In genomic region chr5:37240550-37240949, GRCm38 (mm10) we compare ENCODE assay signal across 10 mouse cellular contexts. TPM values are rescaled to one million over a fixed set of nuclear protein-coding genes. Genes with fewer than 3 reads are reported as not detected.
DNase-seq lines count a peak whose midpoint lies in the region; ATAC-seq lines count a peak whose summit lies in the region.
"Had no signal": no experiment of that assay in that cellular context is flagged by ENCODE, and none has a peak within 500 bp of the region (broad histone marks: within the 10 kb centered on the region; RNA-seq: fewer than 3 reads in every experiment).

No protein-coding gene starts in this region.

- H3K36me3 ChIP-seq in liver, embryonic 12.5 days, result no peaks in the 10 kb centered on the region
- no peaks in the 10 kb centered on the region for H3K36me3 ChIP-seq in neural tube, embryonic 11.5 days (ENCODE audit: control insufficient read depth, insufficient read depth, low read length)
- H3K36me3 ChIP-seq in forebrain, embryonic 13.5 days (ENCODE audit: poor library complexity, severe bottlenecking), result no peaks in the 10 kb centered on the region

- WGBS in liver, embryonic 12.5 days (ENCODE audit: insufficient replicate concordance), result 8% methylated on average over 5 of the region's 5 CpGs
- 2% methylated on average over 5 of the region's 5 CpGs for WGBS in neural tube, embryonic 11.5 days
- WGBS in forebrain, embryonic 13.5 days, result 3% methylated on average over 5 of the region's 5 CpGs

- peaks cover 64% of the 10 kb centered on the region for H3K27me3 ChIP-seq in liver, embryonic 12.5 days (replicated peaks)
- peaks cover 28% of the 10 kb centered on the region for H3K27me3 ChIP-seq in neural tube, embryonic 11.5 days (ENCODE audit: control insufficient read depth, insufficient read depth, low read length)
- peaks cover 72% of the 10 kb centered on the region for H3K27me3 ChIP-seq in forebrain, embryonic 13.5 days

- H3K9ac ChIP-seq in liver, embryonic 12.5 days, result no peak overlapping the region
- H3K9ac ChIP-seq in neural tube, embryonic 11.5 days (ENCODE audit: low read length), result no peak overlapping the region
- no peak overlapping the region for H3K9ac ChIP-seq in forebrain, embryonic 13.5 days

- no peak overlapping the region for H3K4me2 ChIP-seq in liver, embryonic 12.5 days
- H3K4me2 ChIP-seq in neural tube, embryonic 11.5 days (ENCODE audit: low read depth), result no peak overlapping the region
- H3K4me2 ChIP-seq in forebrain, embryonic 13.5 days, result no peak overlapping the region

- no peak overlapping the region for H3K4me3 ChIP-seq in liver, embryonic 12.5 days
- no peak overlapping the region for H3K4me3 ChIP-seq in neural tube, embryonic 11.5 days (ENCODE audit: low read depth, low read length)
- no peak overlapping the region for H3K4me3 ChIP-seq in forebrain, embryonic 13.5 days
- H3K4me3 ChIP-seq: gastrocnemius, adult 2 months had no signal

- no peak for ATAC-seq in liver, embryonic 12.5 days
- no peak for ATAC-seq in neural tube, embryonic 11.5 days (ENCODE audit: insufficient read depth, low FRiP score, low TSS enrichment)
- ATAC-seq in forebrain, embryonic 13.5 days, result no peak

- peak; percentile 17 for DNase-seq in adrenal gland, adult 2 months
- no peak for DNase-seq in adrenal gland, postnatal 4 days (ENCODE audit: low spot score in 2 of 2)
- peak; percentile 46 for DNase-seq in liver
- DNase-seq in embryo, embryonic 11 days, result peak; percentile 75
- DNase-seq in neural tube, embryonic 11.5 days (ENCODE audit: low spot score), result peak; percentile 71
- no peak for DNase-seq in layer of hippocampus, postnatal 25 days (ENCODE audit: extremely low spot score in 1 of 2, low spot score in 1 of 2)
- DNase-seq: gastrocnemius, adult 2 months had no signal

- H3K9me3 ChIP-seq in liver, embryonic 12.5 days (replicated peaks), result no peaks in the 10 kb centered on the region; the same call in 1 of the 2 replicates
- H3K9me3 ChIP-seq in neural tube, embryonic 11.5 days (ENCODE audit: control insufficient read depth, low read length), result no peaks in the 10 kb centered on the region
- H3K9me3 ChIP-seq in forebrain, embryonic 13.5 days (replicated peaks), result no peaks in the 10 kb centered on the region

- H3K27ac ChIP-seq in liver, embryonic 12.5 days, result no peak overlapping the region
- H3K27ac ChIP-seq in neural tube, embryonic 11.5 days (ENCODE audit: low read depth, low read length), result no peak overlapping the region
- H3K27ac ChIP-seq in forebrain, embryonic 13.5 days, result no peak overlapping the region
- H3K27ac ChIP-seq: gastrocnemius, adult 2 months; macrophage had no signal

- peaks cover 16% of the 10 kb centered on the region for H3K4me1 ChIP-seq in liver, embryonic 12.5 days
- H3K4me1 ChIP-seq in neural tube, embryonic 11.5 days (ENCODE audit: control insufficient read depth, insufficient read depth, low read length), result peaks cover 14% of the 10 kb centered on the region; the same call in 1 of the 2 replicates
- H3K4me1 ChIP-seq in forebrain, embryonic 13.5 days, result peaks cover 46% of the 10 kb centered on the region

RNA-seq across cellular contexts. Expression of gene Crmp1, which starts 1.2 kb away (rescaled TPM):
- 1 to 10 TPM; 7.2 to 9.7 TPM for total RNA-seq in adrenal gland, adult 2 months (2021)
- 8.7 and 9.9 TPM in 2 replicates for polyA plus RNA-seq in adrenal gland, adult 2 months (2012; rRNA removed)
- total RNA-seq in adrenal gland, postnatal 4 days (2021), result 10 to 100 TPM; 34.1 to 41.3 TPM
- polyA plus RNA-seq in liver, embryonic 12.5 days (2016; fragmentation: Nextera tagmentation; extraction: Ambion mirVana), result 2.4 and 2.7 TPM in 2 replicates
- 472 and 565 TPM in 2 replicates for polyA plus RNA-seq in neural tube, embryonic 11.5 days (2014; fragmentation: Nextera tagmentation; extraction: Ambion mirVana)
- 474 and 511 TPM in 2 replicates for polyA plus RNA-seq in forebrain, embryonic 13.5 days (2015; fragmentation: Nextera tagmentation; extraction: Ambion mirVana)
- 100 to 1,000 TPM; 252 to 276 TPM for total RNA-seq in layer of hippocampus, postnatal 25 days (2021)
- polyA plus RNA-seq: macrophage had no signal

Comparison
In these comparisons a context has a peak if more than half of its experiments do, and no peak if none do; other contexts are left out.
1. DNase-seq: peak in adrenal gland, adult 2 months (single experiment), liver (single experiment), embryo, embryonic 11 days (single experiment) and neural tube, embryonic 11.5 days (single experiment); none in adrenal gland, postnatal 4 days (0 of 2) and layer of hippocampus, postnatal 25 days (0 of 2).
2. RNA of gene Crmp1, which starts 1.2 kb away (polyA plus RNA-seq): 472 to 565 TPM in neural tube, embryonic 11.5 days and 474 to 511 TPM in forebrain, embryonic 13.5 days; 8.7 to 9.9 TPM in adrenal gland, adult 2 months and 2.4 to 2.7 TPM in liver, embryonic 12.5 days; every median in the first group is over 10 times any median in the second.